Mouse (Mus musculus): Measurements from ENCODE around the gene Mgl2.

The Mgl2 gene

DNA sequence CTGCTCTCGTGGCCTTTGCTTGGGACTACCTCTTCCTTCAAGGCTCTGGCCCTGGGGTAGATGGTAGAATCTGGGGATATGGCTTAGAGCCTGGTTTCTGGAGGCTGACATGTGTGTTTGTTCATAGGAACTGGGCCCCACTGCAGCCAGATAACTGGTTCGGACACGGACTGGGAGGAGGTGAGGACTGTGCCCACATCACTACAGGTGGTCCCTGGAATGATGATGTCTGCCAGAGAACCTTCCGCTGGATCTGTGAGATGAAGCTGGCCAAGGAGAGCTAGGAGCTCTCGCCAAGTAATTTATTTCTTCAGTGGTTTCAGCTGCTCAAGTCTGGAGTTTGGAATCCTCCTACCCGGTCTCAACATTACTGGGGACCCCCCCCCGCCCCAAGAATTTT lies 40.2 kb downstream of the Mgl2 start:
- no peak for DNase-seq (ENCODE audit: low read depth, low spot score)

DNA sequence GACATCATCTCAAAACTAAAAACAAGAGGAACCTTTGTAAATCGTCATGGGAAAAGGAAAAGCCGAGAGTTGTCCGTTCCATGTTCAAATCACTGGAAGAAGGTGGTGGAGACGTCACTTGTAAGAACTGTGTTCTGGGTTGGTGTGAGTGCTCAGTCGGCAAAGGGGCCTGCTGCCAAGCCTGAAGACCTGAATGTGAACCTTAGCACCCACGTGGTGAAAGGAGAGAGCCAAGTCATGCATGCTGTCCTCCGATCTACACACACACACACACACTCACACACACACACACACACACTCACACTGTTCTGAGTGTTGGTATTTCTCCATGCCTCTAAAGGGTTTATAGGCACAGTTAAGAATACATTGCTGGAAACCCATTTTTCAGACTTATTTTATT lies 41.1 kb downstream of the Mgl2 start:
- DNase-seq (ENCODE audit: low read depth, low spot score): no peak

DNA sequence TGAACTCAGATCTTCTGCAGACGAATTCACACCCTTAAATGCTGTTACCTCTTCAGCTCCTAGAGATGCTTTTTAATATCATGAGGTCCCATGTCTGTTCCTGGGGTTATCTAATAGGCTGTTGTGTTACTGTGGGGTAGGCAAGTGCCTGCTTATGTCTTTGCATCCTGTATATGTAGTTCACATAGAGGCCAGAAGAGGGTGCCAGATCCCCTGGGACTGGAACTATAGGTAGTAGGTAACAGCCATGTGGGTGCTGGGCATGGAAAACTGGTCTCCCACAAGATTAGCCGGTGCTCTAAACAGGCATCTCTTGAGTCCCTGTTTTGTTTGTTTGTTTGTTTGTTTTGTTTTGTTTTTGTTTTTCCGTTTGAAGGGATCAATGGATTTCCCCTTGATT lies 41.7 kb downstream of the Mgl2 start:
- peak; percentile 67 for DNase-seq (ENCODE audit: low read depth, low spot score)

GRCm38 (mm10) chr11:70172298-70172697 lies 42.2 kb downstream of the Mgl2 start:
- peak; percentile 40 for DNase-seq (ENCODE audit: low read depth, low spot score)

- DNase-seq (ENCODE audit: low read depth, low spot score): no peak
Observed at GRCm38 (mm10) chr11:70174491-70174890, 44.4 kb downstream of the Mgl2 start.

DNA sequence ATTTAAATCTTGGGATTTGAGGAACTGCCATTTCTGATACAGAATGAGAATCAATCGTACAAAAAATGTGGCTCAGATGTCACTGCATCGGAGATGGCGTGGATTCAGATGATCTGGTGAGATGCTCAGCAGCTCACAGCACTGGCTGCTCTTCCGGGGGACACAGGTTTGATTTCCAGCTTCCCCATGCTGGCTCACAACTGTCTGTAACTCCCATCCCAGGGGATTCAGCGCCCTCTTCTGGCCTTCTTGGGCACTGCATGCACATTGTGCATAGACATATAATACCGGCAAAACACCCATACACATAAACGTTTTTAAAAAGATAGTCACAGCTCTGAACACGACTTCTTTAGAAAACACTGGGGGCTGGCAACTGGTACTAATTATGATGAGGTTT lies 47.5 kb downstream of the Mgl2 start:
- DNase-seq (ENCODE audit: low read depth, low spot score): peak; percentile 45

GRCm38 (mm10) chr11:70178311-70178710 lies 48.2 kb downstream of the Mgl2 start:
- no peak for DNase-seq (ENCODE audit: low read depth, low spot score)

DNA sequence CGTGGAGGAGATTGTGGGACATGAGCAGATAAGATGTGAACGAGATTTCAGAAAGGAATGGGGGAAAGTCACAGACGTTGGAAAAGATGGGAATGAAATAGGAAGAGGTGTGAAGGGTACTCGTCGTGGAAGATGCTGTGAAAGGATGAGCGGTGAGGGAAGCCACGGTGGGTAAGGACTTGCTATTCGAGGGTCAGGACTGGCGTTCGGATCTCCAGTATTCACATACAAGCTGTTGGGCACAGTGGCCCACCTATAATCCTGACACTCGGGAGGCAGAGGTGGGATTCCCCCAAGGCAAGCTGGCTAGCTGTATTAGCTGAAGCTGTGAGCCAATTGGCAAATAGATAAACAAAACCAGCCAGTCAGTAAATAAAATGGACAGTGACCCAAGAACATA lies 48.6 kb downstream of the Mgl2 start:
- no peak for DNase-seq (ENCODE audit: low read depth, low spot score)

DNA sequence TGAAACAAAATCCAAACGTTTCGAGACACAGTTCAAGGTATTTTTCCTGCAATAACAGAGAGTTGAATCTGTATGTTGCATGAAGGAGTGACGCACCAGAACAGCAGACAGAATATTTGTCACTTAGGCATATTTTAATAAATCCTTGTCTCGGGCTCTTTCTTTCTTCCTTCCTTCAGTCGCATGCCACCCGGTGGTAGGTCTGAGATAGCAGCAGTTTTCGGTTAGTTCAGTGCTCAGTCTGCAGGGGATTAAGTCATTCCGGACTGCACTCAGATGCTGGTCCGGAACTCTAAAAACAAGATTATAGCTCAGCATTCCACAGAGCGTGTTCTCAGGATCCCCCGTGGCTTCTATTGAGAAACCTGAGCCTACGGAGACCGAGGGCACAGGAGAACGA lies 49.3 kb downstream of the Mgl2 start:
- no peak for DNase-seq (ENCODE audit: low read depth, low spot score)

DNA sequence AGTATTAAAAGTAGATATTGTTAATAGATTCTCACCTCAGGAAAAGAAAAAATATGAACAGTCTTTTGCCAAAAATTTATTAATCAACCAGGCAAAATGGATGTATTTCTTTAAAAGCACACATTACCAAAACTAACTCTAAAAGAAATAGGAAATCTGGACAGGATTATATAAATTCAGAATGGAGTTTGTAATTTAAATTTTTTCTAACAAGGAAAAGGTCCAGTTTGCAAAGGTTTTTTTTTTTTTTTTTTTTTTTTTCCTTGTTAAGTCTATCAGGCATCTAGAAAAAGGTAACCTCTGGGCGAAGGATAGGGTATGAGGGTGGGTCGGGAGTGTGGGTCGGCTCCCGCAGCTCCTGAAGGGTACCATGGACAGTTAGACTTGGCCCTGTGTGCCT lies 50.4 kb downstream of the Mgl2 start:
- no peak for DNase-seq (ENCODE audit: low read depth, low spot score)

GRCm38 (mm10) chr11:70185120-70185519 lies 55.0 kb downstream of the Mgl2 start:
- DNase-seq (ENCODE audit: low read depth, low spot score): no peak

Measured in WW6 (cell line).